Mouse (Mus musculus) large intestine, adult 2 months (tissue): ENCODE results near the gene Gm8212. TPM values are rescaled to one million over a fixed set of nuclear protein-coding genes. Genes with fewer than 3 reads are reported as not detected.
"Not testable (repeated sequence)": the region's sequence is repeated elsewhere in the genome, so short reads cannot be mapped to it uniquely, and the experiment has no call there.

Experiments used
- DNase-seq: peaks from one replicate; pipeline ENCODE4 v3.0.0-alpha.2; 2012; ENCODE audit warnings: low read depth, low spot score
- WGBS: fragments of 180-500 bp; shearing (Covaris S2); methylation state at CpG from one replicate; pipeline ENCODE4 v1.1.7; 2018; 5-methylcytosine and 5-hydroxymethylcytosine counted together
- polyA plus RNA-seq: library from polyadenylated mRNA; depleted of rRNA; stranded (reverse); fragments of >200 nt; gene quantifications from 2 replicates; pipeline ENCODE4 v1.2.3, GENCODE M21; 2012; rRNA removed

Gene Gm8212
- not detected in 2 replicates for polyA plus RNA-seq

DNA sequence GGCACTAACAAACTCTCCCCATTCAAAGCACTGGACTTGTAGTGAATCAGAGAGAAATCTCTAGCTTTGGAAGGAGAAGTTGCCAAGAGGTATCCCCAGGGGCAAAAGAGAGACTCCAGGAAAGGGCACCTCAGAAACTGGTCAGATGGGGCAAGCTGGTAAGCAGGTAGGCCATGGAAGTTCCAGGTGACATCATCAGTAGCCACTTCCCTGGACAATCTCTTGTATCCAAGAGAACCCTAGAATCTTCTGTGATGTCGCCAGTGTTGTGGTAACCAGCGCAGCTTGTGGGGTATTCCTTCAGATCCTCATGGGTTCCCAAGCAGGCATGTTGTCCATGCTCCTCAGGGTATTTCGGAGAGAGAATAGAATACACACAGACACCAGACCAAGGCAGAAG, at the start of gene Gm8212:
Gm8212 (plus strand) TSS at position 301 of the 400 bp plus-strand sequence.
- DNase-seq, result not testable (repeated sequence)
- WGBS, result 88% methylated on average over 2 of the region's 3 CpGs

DNA sequence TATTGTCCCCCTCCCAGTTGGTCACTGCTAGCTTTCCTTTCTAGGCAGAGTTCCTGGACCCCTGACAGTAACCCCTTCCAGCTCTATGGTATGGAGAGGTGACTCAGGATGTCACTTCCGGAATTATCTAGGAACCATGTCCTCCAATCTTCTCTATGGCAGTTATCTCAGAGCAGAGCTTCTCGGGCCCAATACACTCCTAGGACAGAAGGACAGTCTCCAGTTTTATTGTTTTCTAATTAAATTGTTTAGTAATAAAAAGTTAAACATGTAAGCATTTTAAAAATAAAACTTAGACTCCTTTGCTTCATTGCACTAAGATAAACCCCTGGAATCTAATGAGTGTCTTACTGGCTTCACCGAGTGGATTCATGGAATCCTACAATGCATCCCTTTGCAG, 15.7 kb downstream of the Gm8212 start, which contains the start of gene 4930503E14Rik:
4930503E14Rik (minus strand) TSS at position 101 of the 400 bp plus-strand sequence.
- WGBS, result 85% methylated on average over 3 of the region's 3 CpGs
- DNase-seq, result not testable (repeated sequence)

GRCm38 (mm10) chr14:44248039-44248438, 50.6 kb downstream of the Gm8212 start:
- DNase-seq, result no peak
- 91% methylated on average over 16 of the region's 16 CpGs for WGBS

Other genes with a start within 250 kb of the Gm8212 start
- not detected in 2 replicates for gene Ang5, start 240.6 kb upstream of the Gm8212 start, polyA plus RNA-seq
- gene Ang6, start 195.4 kb upstream of the Gm8212 start, polyA plus RNA-seq, result not detected in 2 replicates
- gene Ear2, start 95.0 kb upstream of the Gm8212 start, polyA plus RNA-seq, result 2.0 and 3.8 TPM in 2 replicates
- not detected in 2 replicates for gene Gm3327, start 73.8 kb upstream of the Gm8212 start, polyA plus RNA-seq
- gene 4930503E14Rik, start 15.6 kb downstream of the Gm8212 start, polyA plus RNA-seq, result not detected in 2 replicates
- not detected in 2 replicates for gene Gm8220, start 87.9 kb downstream of the Gm8212 start, polyA plus RNA-seq
- not detected in 2 replicates for gene Gm5930, start 140.9 kb downstream of the Gm8212 start, polyA plus RNA-seq
- not detected in 2 replicates for gene Gm8229, start 167.7 kb downstream of the Gm8212 start, polyA plus RNA-seq
- not detected in 2 replicates for gene Gm3371, start 213.0 kb downstream of the Gm8212 start, polyA plus RNA-seq
- not detected in 2 replicates for gene Gm8232, start 236.0 kb downstream of the Gm8212 start, polyA plus RNA-seq